Mouse (Mus musculus) olfactory bulb, adult 2 months (tissue): ENCODE results near the gene Zfp131.

Experiments
- CTCF ChIP-seq: fragments of 200-500 bp; IDR thresholded peaks from 2 replicates; pipeline ENCODE4 v1.5.1; 2012; ENCODE audit warnings: low read depth, mild to moderate bottlenecking, low read length, moderate library complexity; ENCODE audit not compliant: insufficient read depth
- POLR2A ChIP-seq: fragments of 200-500 bp; IDR thresholded peaks from 2 replicates; pipeline ENCODE4 v1.6.1; 2012; ENCODE audit warnings: mild to moderate bottlenecking, low read depth, low read length, moderate library complexity; ENCODE audit not compliant: insufficient read depth

DNA sequence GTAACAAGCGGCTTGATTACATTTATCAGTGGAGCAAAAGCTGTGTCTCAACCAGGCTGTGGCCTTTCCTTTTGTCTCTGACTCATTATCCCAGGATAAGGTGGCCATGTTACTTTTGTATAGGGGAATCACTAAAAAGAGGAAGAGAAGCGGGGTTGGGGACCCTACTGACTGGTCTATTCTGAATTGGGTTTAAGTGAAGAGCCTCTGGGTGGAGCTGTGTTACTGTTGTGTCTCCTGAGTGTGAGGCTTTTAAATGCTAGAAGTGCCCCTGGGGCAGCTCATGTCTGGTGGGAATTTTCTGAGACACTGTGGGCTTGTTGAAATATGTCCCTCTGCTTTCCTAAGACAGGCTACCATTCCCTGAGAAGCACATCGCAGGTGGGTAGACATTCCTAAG lies 47.2 kb downstream of the Zfp131 start:
- TF ChIP-seq CTCF: no peak
- no peak for TF ChIP-seq POLR2A
